Mouse (Mus musculus): Measurements from ENCODE around the gene Mpo. TPM values are rescaled to one million over a fixed set of nuclear protein-coding genes. Genes with fewer than 3 reads are reported as not detected.

The Mpo gene
- polyA plus RNA-seq, 1 experiment from 2014 or later, result 4.0 TPM

GRCm38 (mm10) chr11:87752307-87752706, 41.1 kb upstream of the Mpo start:
- no peak overlapping the region for H3K27ac ChIP-seq
- H3K27me3 ChIP-seq (ENCODE audit: low read depth, poor library complexity, severe bottlenecking), result no peaks in the 10 kb centered on the region
- 83% methylated on average over 1 of the region's 1 CpGs for WGBS
- H3K36me3 ChIP-seq, result no peaks in the 10 kb centered on the region
- no peaks in the 10 kb centered on the region for H3K9me3 ChIP-seq (replicated peaks)
- H3K4me3 ChIP-seq, result no peak overlapping the region
- DNase-seq (ENCODE audit: low spot score), result no peak
- peaks cover 20% of the 10 kb centered on the region for H3K4me1 ChIP-seq

GRCm38 (mm10) chr11:87753255-87753654, 40.1 kb upstream of the Mpo start:
- Histone ChIP-seq H3K4me1 (peaks cover 20% of the 10 kb centered on the region), H3K36me3 (no peaks in the 10 kb centered on the region), H3K4me3 (no peak overlapping the region), H3K9me3 (replicated peaks) (no peaks in the 10 kb centered on the region), H3K27me3 (ENCODE audit: low read depth, poor library complexity, severe bottlenecking) (peaks cover 3% of the 10 kb centered on the region; the same call in 1 of the 2 replicates), H3K27ac (peak overlapping the region; percentile 23; the same call in 1 of the 2 replicates)
- no peak for DNase-seq (ENCODE audit: low spot score)
- WGBS, result 86% methylated on average over 8 of the region's 8 CpGs

GRCm38 (mm10) chr11:87753891-87754501, 39.4 kb upstream of the Mpo start:
- no peaks in the 10 kb centered on the region for H3K36me3 ChIP-seq
- WGBS, result 89% methylated on average over 5 of the region's 5 CpGs
- no peaks in the 10 kb centered on the region for H3K9me3 ChIP-seq (replicated peaks)
- no peak for DNase-seq (ENCODE audit: low spot score)
- peaks cover 16% of the 10 kb centered on the region for H3K4me1 ChIP-seq
- no peak overlapping the region for H3K4me3 ChIP-seq
- peaks cover 9% of the 10 kb centered on the region for H3K27me3 ChIP-seq (ENCODE audit: low read depth, poor library complexity, severe bottlenecking)
- peak overlapping the region; percentile 46; the same call in 1 of the 2 replicates for H3K27ac ChIP-seq

- DNase-seq (ENCODE audit: low spot score), result no peak
- Histone ChIP-seq H3K9me3 (replicated peaks) (no peaks in the 10 kb centered on the region), H3K4me3 (no peak overlapping the region), H3K27ac (peak overlapping the region; percentile 46; the same call in 1 of the 2 replicates), H3K36me3 (no peaks in the 10 kb centered on the region), H3K27me3 (ENCODE audit: low read depth, poor library complexity, severe bottlenecking) (peaks cover 15% of the 10 kb centered on the region), H3K4me1 (peaks cover 10% of the 10 kb centered on the region)
- WGBS, result 68% methylated on average over 5 of the region's 5 CpGs
Observed at GRCm38 (mm10) chr11:87754603-87755002, 38.8 kb upstream of the Mpo start.

GRCm38 (mm10) chr11:87755360-87756017, 37.9 kb upstream of the Mpo start:
- WGBS, result 77% methylated on average over 17 of the region's 17 CpGs
- Histone ChIP-seq H3K27ac (no peak overlapping the region), H3K4me3 (no peak overlapping the region), H3K27me3 (ENCODE audit: low read depth, poor library complexity, severe bottlenecking) (peaks cover 24% of the 10 kb centered on the region), H3K36me3 (no peaks in the 10 kb centered on the region), H3K9me3 (replicated peaks) (no peaks in the 10 kb centered on the region), H3K4me1 (peaks cover 15% of the 10 kb centered on the region)
- DNase-seq (ENCODE audit: low spot score), result no peak

GRCm38 (mm10) chr11:87756251-87756820, 37.0 kb upstream of the Mpo start:
- Histone ChIP-seq H3K4me1 (peaks cover 17% of the 10 kb centered on the region), H3K4me3 (peak overlapping the region; percentile 13), H3K27ac (no peak overlapping the region), H3K27me3 (ENCODE audit: low read depth, poor library complexity, severe bottlenecking) (peaks cover 32% of the 10 kb centered on the region), H3K36me3 (no peaks in the 10 kb centered on the region), H3K9me3 (replicated peaks) (no peaks in the 10 kb centered on the region)
- DNase-seq (ENCODE audit: low spot score), result no peak
- 91% methylated on average over 15 of the region's 15 CpGs for WGBS

- H3K4me3 ChIP-seq, result peak overlapping the region; percentile 13
- H3K27ac ChIP-seq, result no peak overlapping the region
- DNase-seq (ENCODE audit: low spot score), result no peak
- WGBS, result 90% methylated on average over 25 of the region's 25 CpGs
- H3K9me3 ChIP-seq (replicated peaks), result no peaks in the 10 kb centered on the region
- no peaks in the 10 kb centered on the region for H3K36me3 ChIP-seq
- peaks cover 17% of the 10 kb centered on the region for H3K4me1 ChIP-seq
- peaks cover 41% of the 10 kb centered on the region for H3K27me3 ChIP-seq (ENCODE audit: low read depth, poor library complexity, severe bottlenecking)
Observed at GRCm38 (mm10) chr11:87757001-87757954, 36.1 kb upstream of the Mpo start.

GRCm38 (mm10) chr11:87758161-87758911, 35.0 kb upstream of the Mpo start:
- Histone ChIP-seq H3K9me3 (replicated peaks) (no peaks in the 10 kb centered on the region), H3K4me3 (no peak overlapping the region), H3K36me3 (no peaks in the 10 kb centered on the region), H3K27me3 (ENCODE audit: low read depth, poor library complexity, severe bottlenecking) (peaks cover 52% of the 10 kb centered on the region), H3K4me1 (peaks cover 23% of the 10 kb centered on the region), H3K27ac (no peak overlapping the region)
- 83% methylated on average over 7 of the region's 7 CpGs for WGBS
- DNase-seq (ENCODE audit: low spot score), result no peak

GRCm38 (mm10) chr11:87758957-87759608, 34.3 kb upstream of the Mpo start:
- Histone ChIP-seq H3K27ac (no peak overlapping the region), H3K27me3 (ENCODE audit: low read depth, poor library complexity, severe bottlenecking) (peaks cover 59% of the 10 kb centered on the region), H3K4me1 (peaks cover 29% of the 10 kb centered on the region), H3K4me3 (no peak overlapping the region), H3K36me3 (no peaks in the 10 kb centered on the region), H3K9me3 (replicated peaks) (no peaks in the 10 kb centered on the region)
- DNase-seq (ENCODE audit: low spot score), result no peak
- 70% methylated on average over 4 of the region's 4 CpGs for WGBS

GRCm38 (mm10) chr11:87759609-87760005, 33.8 kb upstream of the Mpo start:
- 9% methylated on average over 3 of the region's 3 CpGs for WGBS
- Histone ChIP-seq H3K9me3 (replicated peaks) (no peaks in the 10 kb centered on the region), H3K27ac (no peak overlapping the region), H3K4me1 (peaks cover 29% of the 10 kb centered on the region), H3K36me3 (no peaks in the 10 kb centered on the region), H3K27me3 (ENCODE audit: low read depth, poor library complexity, severe bottlenecking) (peaks cover 65% of the 10 kb centered on the region), H3K4me3 (no peak overlapping the region)
- DNase-seq (ENCODE audit: low spot score), result no peak

- peak within 1 kb of the TSS; percentile 32 for H3K4me3 ChIP-seq
- H3K9me3 ChIP-seq (replicated peaks), result no peaks in the 10 kb centered on the region
- peaks cover 30% of the 10 kb centered on the region for H3K4me1 ChIP-seq
- WGBS, result 7% methylated on average over 23 of the region's 23 CpGs
- no peaks in the 10 kb centered on the region for H3K36me3 ChIP-seq
- H3K27ac ChIP-seq, result no peak within 1 kb of the TSS
- peaks cover 74% of the 10 kb centered on the region for H3K27me3 ChIP-seq (ENCODE audit: low read depth, poor library complexity, severe bottlenecking)
- DNase-seq (ENCODE audit: low spot score), result no peak
Observed at GRCm38 (mm10) chr11:87760301-87761081, 32.9 kb upstream of the Mpo start, which contains the start of gene Tspoap1. Gene Tspoap1 (plus strand): TSS chr11:87760541.

Measured in limb, embryonic 10.5 days (tissue).